Mouse (Mus musculus): ENCODE results near the gene Rps6ka2. TPM values are rescaled to one million over a fixed set of nuclear protein-coding genes. Genes with fewer than 3 reads are reported as not detected.
"Not testable (repeated sequence)": the region's sequence is repeated elsewhere in the genome, so short reads cannot be mapped to it uniquely, and the experiment has no call there.

Rps6ka2 gene
- total RNA-seq (2021) = 10 to 100 TPM; 59.6 to 60.0 TPM
- long read RNA-seq, experiment 1, full-length matches to known transcripts = 21 of 51 reads
- long read RNA-seq, experiment 1, partial matches to known transcripts = 21 of 51 reads
- long read RNA-seq, experiment 1, other reads (novel, unspliced or antisense) = 9 of 51 reads
- long read RNA-seq, experiment 2, full-length matches to known transcripts = 9 of 38 reads
- long read RNA-seq, experiment 2, partial matches to known transcripts = 26 of 38 reads
- long read RNA-seq, experiment 2, other reads (novel, unspliced or antisense) = 3 of 38 reads

DNA sequence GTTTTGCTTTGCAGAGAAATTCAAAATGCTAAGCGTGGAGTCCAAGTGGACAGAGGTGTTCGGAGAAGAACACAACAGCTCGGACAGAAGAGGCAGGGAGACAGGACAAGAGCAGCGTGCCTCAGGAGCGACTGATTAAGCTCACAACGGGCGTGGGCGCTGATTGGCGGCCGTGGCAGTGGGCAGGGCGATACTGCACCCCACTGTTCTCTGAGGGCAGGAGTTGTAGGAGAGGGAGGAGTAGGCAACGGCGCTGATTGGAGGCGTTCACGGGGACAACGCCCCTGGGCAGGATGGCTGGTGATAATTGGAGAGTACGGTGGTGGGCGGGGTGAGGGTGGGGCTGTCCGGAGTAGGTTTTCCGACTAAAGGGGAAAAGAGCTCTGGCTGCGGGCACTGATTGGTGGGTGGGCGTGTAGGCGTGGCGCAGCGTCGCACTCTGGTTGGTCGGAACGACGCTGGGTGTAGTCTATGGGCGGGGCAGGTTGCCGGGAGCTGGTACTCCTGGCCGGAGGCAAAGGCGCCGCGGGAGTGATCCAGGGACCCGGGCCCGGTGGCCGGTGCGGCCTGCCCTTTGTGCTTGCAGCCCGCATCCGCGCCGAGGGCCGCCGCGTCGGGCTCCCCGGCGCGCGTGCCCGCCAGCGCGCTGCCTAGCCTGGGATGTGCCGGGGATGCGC is at the start of gene Rps6ka2:
Rps6ka2 (plus strand) TSS at position 489 of the 677 bp plus-strand sequence.
- peak; percentile 90 to 96 for DNase-seq (ENCODE audit: low spot score in 2 of 2)

DNA sequence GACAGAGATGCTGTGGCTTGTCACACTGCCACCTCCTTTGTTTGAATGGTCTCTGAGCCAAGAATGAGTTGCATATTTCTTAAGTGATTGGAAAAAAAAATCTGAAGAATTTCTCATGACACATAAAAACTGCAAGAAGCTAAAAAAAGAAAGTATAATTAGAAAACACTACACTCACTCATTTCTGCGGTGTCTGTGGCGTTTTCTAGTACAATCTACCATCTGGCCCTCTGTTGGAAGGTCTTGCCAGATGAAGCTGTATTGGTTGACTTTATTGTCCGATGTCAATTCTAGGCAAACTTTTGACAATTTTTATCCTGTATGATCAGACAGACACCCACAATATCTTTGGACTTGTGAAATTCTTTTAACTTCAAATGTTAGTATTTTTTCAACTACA is 49.1 kb upstream of the Rps6ka2 start:
- peak in 1 of 2 experiments; percentile 36 for DNase-seq (ENCODE audit: low spot score in 2 of 2)

GRCm38 (mm10) chr17:7122554-7122953 is 47.4 kb upstream of the Rps6ka2 start:
- not testable (repeated sequence) for DNase-seq (ENCODE audit: low spot score in 2 of 2)

- not testable (repeated sequence) for DNase-seq (ENCODE audit: low spot score in 2 of 2)
These were observed 43.4 kb upstream of the Rps6ka2 start for GRCm38 (mm10) chr17:7126475-7126874.

- DNase-seq (ENCODE audit: low spot score in 2 of 2) = not testable (repeated sequence)
These were observed 35.9 kb upstream of the Rps6ka2 start for GRCm38 (mm10) chr17:7134002-7134401.

- DNase-seq (ENCODE audit: low spot score in 2 of 2) = not testable (repeated sequence)
These were observed 34.6 kb upstream of the Rps6ka2 start for GRCm38 (mm10) chr17:7135277-7135676.

DNA sequence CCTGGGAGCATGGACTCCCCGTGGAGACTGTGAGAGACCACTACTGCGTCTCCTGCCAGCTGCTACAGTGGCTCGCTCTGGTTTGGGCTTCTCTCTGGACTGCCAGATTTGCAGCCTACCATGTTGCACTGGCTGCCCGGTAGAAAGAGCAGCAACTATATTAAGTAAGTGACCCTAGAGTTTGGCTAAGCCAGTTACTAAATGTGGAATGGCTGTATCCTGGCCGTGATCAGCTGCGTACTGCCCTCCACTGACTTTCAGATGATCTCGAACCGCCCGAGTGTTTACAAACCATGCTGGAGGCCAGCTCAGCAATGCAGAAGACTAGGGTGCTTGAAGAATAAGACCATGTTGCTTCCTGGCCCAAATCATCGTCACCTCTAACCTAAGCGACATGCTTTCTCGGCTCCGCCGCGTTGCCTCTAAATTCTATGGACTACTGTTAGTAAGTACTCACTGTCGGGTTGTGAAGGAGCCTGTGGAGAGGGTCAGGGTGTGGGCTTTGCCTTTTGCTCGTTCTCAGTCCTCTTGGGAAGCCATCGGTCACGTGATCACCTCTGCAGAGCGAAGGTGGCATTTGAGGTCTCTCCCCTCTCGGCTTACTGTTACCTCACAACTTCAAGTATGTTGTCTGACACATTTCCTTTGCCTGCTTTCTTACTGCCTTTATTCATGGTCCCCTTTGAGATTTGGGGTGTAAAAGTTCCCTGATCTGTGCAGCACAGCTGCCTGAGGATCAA is 31.6 kb upstream of the Rps6ka2 start:
- DNase-seq (ENCODE audit: low spot score in 2 of 2) = no peak

DNA sequence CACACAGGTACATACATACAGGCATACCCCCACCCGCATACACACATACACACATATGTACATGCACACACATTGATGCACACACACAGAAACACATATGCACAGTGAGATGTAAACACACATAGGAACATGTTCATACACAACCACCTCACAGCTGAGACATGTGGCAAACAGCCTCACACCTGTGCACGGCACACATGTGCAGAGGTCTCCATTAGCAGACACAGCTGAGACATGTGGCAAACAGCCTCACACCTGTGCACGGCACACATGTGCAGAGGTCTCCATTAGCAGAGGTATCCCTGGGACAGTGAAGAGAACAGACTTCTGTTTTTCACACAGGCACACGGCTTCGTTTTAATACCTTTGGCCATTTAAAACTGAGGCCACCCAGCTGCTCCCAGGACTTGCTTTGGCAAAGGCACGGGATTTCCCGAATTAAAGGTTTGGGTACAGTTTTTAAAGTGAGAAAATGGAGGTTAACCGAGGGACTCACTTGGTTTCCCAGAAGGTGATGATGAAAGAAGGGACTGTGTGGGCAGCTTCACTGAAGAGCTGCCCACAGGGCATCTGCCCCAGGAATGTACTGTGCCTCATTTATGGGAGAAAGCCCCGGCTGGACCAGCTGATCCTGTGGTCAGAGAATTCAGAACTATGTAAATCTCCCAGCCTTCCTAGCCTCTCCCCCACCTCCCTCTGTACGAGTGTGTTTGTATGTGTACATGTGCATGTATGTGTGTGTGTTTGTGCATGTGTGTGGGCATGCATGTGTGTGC is 29.3 kb upstream of the Rps6ka2 start:
- DNase-seq (ENCODE audit: low spot score in 2 of 2) = peak in 1 of 2 experiments; percentile 36

- no peak for DNase-seq (ENCODE audit: low spot score in 2 of 2)
These were observed 27.5 kb upstream of the Rps6ka2 start for GRCm38 (mm10) chr17:7142367-7142766.

GRCm38 (mm10) chr17:7143885-7144518 is 25.9 kb upstream of the Rps6ka2 start:
- no peak for DNase-seq (ENCODE audit: low spot score in 2 of 2)

- no peak for DNase-seq (ENCODE audit: low spot score in 2 of 2)
These were observed 24.4 kb upstream of the Rps6ka2 start for GRCm38 (mm10) chr17:7145373-7146058.

DNA sequence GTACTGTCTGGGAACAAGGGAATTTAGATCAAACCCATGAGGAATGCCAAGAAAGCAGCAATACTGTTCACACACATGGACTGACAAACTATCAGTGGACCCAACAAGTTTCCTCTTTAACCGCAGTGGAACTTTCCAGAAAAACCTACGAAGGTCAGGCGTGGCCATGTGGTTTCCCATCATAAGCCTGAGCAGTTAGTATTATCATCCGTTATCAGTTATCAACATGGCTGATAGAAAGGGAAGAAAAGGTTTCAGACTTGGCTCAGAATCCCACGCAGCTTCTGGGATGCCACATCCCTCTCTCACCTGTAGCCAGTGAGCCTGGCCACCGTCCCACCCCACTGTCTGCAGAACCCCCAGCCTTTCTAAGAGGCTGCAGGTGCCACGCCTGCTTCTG is 23.4 kb upstream of the Rps6ka2 start:
- DNase-seq (ENCODE audit: low spot score in 2 of 2) = no peak

DNA sequence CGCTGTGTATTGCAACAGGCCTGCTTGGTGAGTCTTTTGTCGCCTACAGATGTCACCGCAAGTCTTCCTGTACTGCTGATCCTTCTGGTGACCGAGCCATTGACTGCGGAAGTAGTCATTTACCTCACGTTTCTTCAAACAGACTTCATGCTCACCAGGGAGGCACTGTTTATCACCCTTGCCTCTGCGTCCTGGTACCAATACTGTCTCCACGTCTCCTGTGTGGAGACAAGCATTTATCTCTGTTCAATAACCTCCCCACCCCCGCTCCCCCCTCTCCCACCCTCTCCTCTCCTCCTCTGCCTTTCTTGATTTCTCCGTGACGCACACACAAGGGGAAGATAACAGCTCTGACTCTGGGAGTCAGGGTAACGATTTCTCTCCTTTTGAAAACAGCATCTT is 22.0 kb upstream of the Rps6ka2 start:
- DNase-seq (ENCODE audit: low spot score in 2 of 2) = no peak

DNA sequence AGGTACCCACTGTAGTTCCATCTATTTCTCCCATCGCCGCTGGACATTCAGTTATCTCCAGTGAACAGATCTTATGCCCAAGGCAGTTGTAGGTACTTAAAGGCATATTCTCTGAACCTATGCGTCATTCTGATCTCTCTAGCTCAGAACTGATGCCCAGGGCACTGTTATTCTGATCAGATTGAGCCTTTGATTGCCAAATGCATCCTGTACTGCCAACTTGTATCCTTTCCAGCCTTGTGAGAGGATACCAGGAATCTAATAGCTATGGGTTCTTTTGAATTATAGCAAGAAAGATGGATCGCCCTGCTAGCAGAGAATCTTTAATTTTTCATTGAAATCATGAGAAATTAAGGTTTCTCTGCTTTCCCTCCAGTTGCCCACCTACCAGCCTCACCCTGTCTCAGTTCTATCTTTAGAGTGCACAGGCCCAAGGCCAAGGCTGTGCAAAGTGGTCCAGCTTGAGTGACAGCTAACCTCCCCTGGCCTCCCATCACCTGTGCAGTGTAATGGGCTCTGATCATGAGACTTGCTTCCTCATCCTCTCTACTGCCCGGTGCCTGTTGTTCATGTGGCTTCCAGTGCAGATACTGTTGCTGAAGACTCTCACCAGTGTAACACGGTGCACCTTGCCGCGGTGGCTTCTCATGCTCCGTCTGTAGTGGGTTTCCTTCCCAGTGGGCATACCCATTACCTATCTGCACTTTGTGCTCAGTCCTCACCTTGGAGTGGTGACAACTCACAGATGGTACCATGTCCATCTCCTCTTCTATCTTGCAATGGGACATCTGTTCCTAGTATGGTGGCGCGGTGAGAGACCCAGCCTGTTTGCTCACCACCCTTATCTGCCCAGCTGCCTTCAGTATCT is 20.4 kb upstream of the Rps6ka2 start:
- DNase-seq (ENCODE audit: low spot score in 2 of 2) = no peak

GRCm38 (mm10) chr17:7151446-7152100 is 18.3 kb upstream of the Rps6ka2 start:
- no peak for DNase-seq (ENCODE audit: low spot score in 2 of 2)

GRCm38 (mm10) chr17:7152662-7153061 is 17.3 kb upstream of the Rps6ka2 start:
- DNase-seq (ENCODE audit: low spot score in 2 of 2) = no peak

DNA sequence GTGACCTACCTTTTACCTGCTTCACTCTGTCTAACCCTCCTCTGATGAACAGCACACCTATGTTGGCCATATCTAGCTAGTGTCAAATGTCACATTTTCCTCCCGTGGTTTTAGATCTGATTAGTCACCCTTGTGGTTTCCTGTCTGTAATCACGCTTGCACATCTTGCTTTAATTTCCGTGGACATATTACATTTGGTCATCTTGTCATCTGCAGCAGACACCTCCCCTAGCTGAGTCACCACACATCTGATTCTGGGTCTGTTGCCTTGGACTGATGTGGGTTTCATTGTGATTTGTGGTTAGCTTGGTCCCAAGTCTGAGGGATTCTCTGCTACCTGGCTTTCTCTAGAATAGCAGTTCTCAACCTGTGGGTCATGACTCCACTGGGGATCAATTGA is 6.0 kb upstream of the Rps6ka2 start:
- DNase-seq (ENCODE audit: low spot score in 2 of 2) = no peak

GRCm38 (mm10) chr17:7165524-7165923 is 4.4 kb upstream of the Rps6ka2 start:
- no peak for DNase-seq (ENCODE audit: low spot score in 2 of 2)

Data from left cerebral cortex, adult 18-20 months (tissue).